Mouse (Mus musculus) left cerebral cortex, adult 18-20 months (tissue): ENCODE data around the gene Lctl. TPM values are rescaled to one million over a fixed set of nuclear protein-coding genes. Genes with fewer than 3 reads are reported as not detected.

ENCODE experiments used
- DNase-seq, 2 experiments: peaks; one replicate each; pipeline ENCODE4 v3.0.0; 2021 to 2022; ENCODE audit warnings: low spot score in 2 of 2, mixed read lengths in 1 of 2
- long read RNA-seq, 2 experiments: library from polyadenylated mRNA; stranded (forward); transcript quantifications; one replicate each; pipeline ENCODE4 v2.0.0; 2021
- total RNA-seq, 2 experiments: library from RNA; stranded (reverse); gene quantifications; 2 replicates each; pipeline ENCODE4 v1.2.3; 2021

Gene Lctl
- not detected for total RNA-seq
- long read RNA-seq, experiment 1: 0 reads
- long read RNA-seq, experiment 2: 0 reads

GRCm38 (mm10) chr9:64116876-64117275 is at the start of gene Lctl:
TSS of gene Lctl (plus strand) at chr9:64117147.
- no peak for DNase-seq

- no peak for DNase-seq
Observed at GRCm38 (mm10) chr9:64067787-64068186, 49.2 kb upstream of the Lctl start.

GRCm38 (mm10) chr9:64068571-64068970 is 48.4 kb upstream of the Lctl start:
- no peak for DNase-seq

GRCm38 (mm10) chr9:64069131-64069530 is 47.8 kb upstream of the Lctl start:
- no peak for DNase-seq

- DNase-seq: no peak
Observed at GRCm38 (mm10) chr9:64070674-64071073, 46.3 kb upstream of the Lctl start.

- DNase-seq: no peak
Observed at GRCm38 (mm10) chr9:64074831-64075230, 42.1 kb upstream of the Lctl start.

- DNase-seq: no peak
Observed at GRCm38 (mm10) chr9:64076412-64076811, 40.5 kb upstream of the Lctl start.

GRCm38 (mm10) chr9:64078386-64078792 is 38.6 kb upstream of the Lctl start:
- DNase-seq: no peak

- DNase-seq: no peak
Observed at GRCm38 (mm10) chr9:64079922-64080321, 37.0 kb upstream of the Lctl start.

- DNase-seq: no peak
Observed at GRCm38 (mm10) chr9:64084231-64084630, 32.7 kb upstream of the Lctl start.

GRCm38 (mm10) chr9:64084661-64085399 is 32.1 kb upstream of the Lctl start:
- no peak for DNase-seq

GRCm38 (mm10) chr9:64085976-64086375 is 31.0 kb upstream of the Lctl start:
- no peak for DNase-seq

- no peak for DNase-seq
Observed at GRCm38 (mm10) chr9:64086543-64086942, 30.4 kb upstream of the Lctl start.

- peak; percentile 73 to 77 for DNase-seq
Observed at GRCm38 (mm10) chr9:64087461-64088235, 29.3 kb upstream of the Lctl start.

- DNase-seq: no peak
Observed at GRCm38 (mm10) chr9:64088346-64088745, 28.6 kb upstream of the Lctl start.

- no peak for DNase-seq
Observed at GRCm38 (mm10) chr9:64089004-64089403, 27.9 kb upstream of the Lctl start.

GRCm38 (mm10) chr9:64094083-64094482 is 22.9 kb upstream of the Lctl start:
- DNase-seq: no peak

- no peak for DNase-seq
Observed at GRCm38 (mm10) chr9:64098282-64098681, 18.7 kb upstream of the Lctl start.

- DNase-seq: peak; percentile 53 to 60
Observed at GRCm38 (mm10) chr9:64100442-64100841, 16.5 kb upstream of the Lctl start.

- no peak for DNase-seq
Observed at GRCm38 (mm10) chr9:64105301-64105700, 11.6 kb upstream of the Lctl start.

- DNase-seq: no peak
Observed at GRCm38 (mm10) chr9:64110502-64110901, 6.4 kb upstream of the Lctl start.

GRCm38 (mm10) chr9:64114646-64115045 is 2.3 kb upstream of the Lctl start:
- no peak for DNase-seq
